In genomic region chr1:135351953-135352352, GRCm38 (mm10) we compare ENCODE assay signal across 11 mouse cellular contexts. TPM values are rescaled to one million over a fixed set of nuclear protein-coding genes. Genes with fewer than 3 reads are reported as not detected.
DNase-seq lines count a peak whose midpoint lies in the region; ATAC-seq and TF ChIP-seq lines count a peak whose summit lies in the region.
"Had no signal": no experiment of that assay in that cellular context is flagged by ENCODE, and none has a peak within 500 bp of the region (broad histone marks: within the 10 kb centered on the region; RNA-seq: fewer than 3 reads in every experiment).

No protein-coding gene starts in this region.

- H3K9me3 ChIP-seq in midbrain, embryonic 16.5 days (replicated peaks; ENCODE audit: control insufficient read depth, low read length, poor library complexity, severe bottlenecking): no peaks in the 10 kb centered on the region
- H3K9me3 ChIP-seq: midbrain, embryonic 12.5 days; neural tube, embryonic 13.5 days had no signal

- intact Hi-C loops in gastrocnemius, adult 2 months (cut with DNase I): no loop called here

- no peak for TF ChIP-seq CTCF in gastrocnemius, adult 2 months (IDR thresholded peaks at IDR 0.05)

- 77% methylated on average over 3 of the region's 3 CpGs for WGBS in midbrain, embryonic 16.5 days

- no peak overlapping the region for H3K4me2 ChIP-seq in midbrain, embryonic 16.5 days (ENCODE audit: low read length)
- H3K4me2 ChIP-seq: midbrain, embryonic 12.5 days; neural tube, embryonic 13.5 days had no signal

- no peak for ATAC-seq in midbrain, embryonic 16.5 days

- H3K4me1 ChIP-seq in midbrain, embryonic 16.5 days (ENCODE audit: control insufficient read depth, insufficient read depth, low read length): no peaks in the 10 kb centered on the region
- H3K4me1 ChIP-seq: midbrain, embryonic 12.5 days; neural tube, embryonic 13.5 days had no signal

- no peaks in the 10 kb centered on the region for H3K27me3 ChIP-seq in midbrain, embryonic 16.5 days (ENCODE audit: control insufficient read depth, insufficient read depth, low read depth, low read length)
- H3K27me3 ChIP-seq: midbrain, embryonic 12.5 days; neural tube, embryonic 13.5 days had no signal

- no peak overlapping the region for H3K4me3 ChIP-seq in gastrocnemius, adult 2 months
- H3K4me3 ChIP-seq in midbrain, embryonic 16.5 days (ENCODE audit: low read depth, low read length): no peak overlapping the region
- H3K4me3 ChIP-seq: midbrain, embryonic 12.5 days; neural tube, embryonic 13.5 days had no signal

- peak overlapping the region; percentile 75 for H3K27ac ChIP-seq in gastrocnemius, adult 2 months
- H3K27ac ChIP-seq in midbrain, embryonic 16.5 days (ENCODE audit: low read length): no peak overlapping the region
- H3K27ac ChIP-seq: midbrain, embryonic 12.5 days; neural tube, embryonic 13.5 days had no signal

- DNase-seq in gastrocnemius, adult 2 months: peak; percentile 74
- no peak for DNase-seq in gastrocnemius, postnatal 10 days
- DNase-seq in 3134 (ENCODE audit: extremely low read depth, insufficient read length, low spot score): peak; percentile 67
- DNase-seq in gastrocnemius, adult 8-10 months (ENCODE audit: low spot score in 2 of 2): peak; percentile 51 to 61
- peak; percentile 55 to 58 for DNase-seq in kidney, postnatal 36 days
- no peak for DNase-seq in T-cell, adult 2 months (ENCODE audit: low spot score)
- DNase-seq in thymus, adult 18-20 months: no peak
- DNase-seq: right cerebral cortex, postnatal 14 days had no signal

- H3K9ac ChIP-seq in midbrain, embryonic 16.5 days (ENCODE audit: low read depth, low read length): no peak overlapping the region
- H3K9ac ChIP-seq: midbrain, embryonic 12.5 days; neural tube, embryonic 13.5 days had no signal

- H3K36me3 ChIP-seq in midbrain, embryonic 16.5 days (ENCODE audit: control insufficient read depth, insufficient read depth, low read length): no peaks in the 10 kb centered on the region
- H3K36me3 ChIP-seq: midbrain, embryonic 12.5 days; neural tube, embryonic 13.5 days had no signal

RNA-seq across cellular contexts. Expression of gene Shisa4, which starts 23.1 kb away (rescaled TPM):
- total RNA-seq in gastrocnemius, adult 2 months (2021): 100 to 1,000 TPM; 139 to 152 TPM
- total RNA-seq in gastrocnemius, postnatal 10 days (2021): 100 to 1,000 TPM; 261 to 295 TPM
- 100 to 1,000 TPM; 128 to 167 (median 156) TPM for total RNA-seq in gastrocnemius, adult 8-10 months (2022)
- polyA plus RNA-seq in midbrain, embryonic 16.5 days (2015; fragmentation: Nextera tagmentation; extraction: Ambion mirVana): 109 and 119 TPM in 2 replicates

RNA-seq across cellular contexts. Expression of gene Lmod1, which starts 27.3 kb away (rescaled TPM):
- total RNA-seq in gastrocnemius, adult 2 months (2021): 1 to 10 TPM; 4.5 to 5.3 TPM
- total RNA-seq in gastrocnemius, postnatal 10 days (2021): 1 to 10 TPM; 2.5 to 3.7 TPM
- 1 to 10 TPM; 2.9 to 4.8 (median 3.5) TPM for total RNA-seq in gastrocnemius, adult 8-10 months (2022)
- 0.40 and 0.41 TPM in 2 replicates for polyA plus RNA-seq in midbrain, embryonic 16.5 days (2015; fragmentation: Nextera tagmentation; extraction: Ambion mirVana)

RNA-seq across cellular contexts. Expression of gene Timm17a, which starts 38.4 kb away (rescaled TPM):
- 100 to 1,000 TPM; 282 to 343 TPM for total RNA-seq in gastrocnemius, adult 2 months (2021)
- total RNA-seq in gastrocnemius, postnatal 10 days (2021): 100 to 1,000 TPM; 201 to 217 TPM
- total RNA-seq in gastrocnemius, adult 8-10 months (2022): 100 to 1,000 TPM; 246 to 345 (median 298) TPM
- 149 and 155 TPM in 2 replicates for polyA plus RNA-seq in midbrain, embryonic 16.5 days (2015; fragmentation: Nextera tagmentation; extraction: Ambion mirVana)

Comparison
In these comparisons a context has a peak if more than half of its experiments do, and no peak if none do; other contexts are left out.
1. DNase-seq: peak in gastrocnemius, adult 2 months (single experiment), 3134 (single experiment), gastrocnemius, adult 8-10 months (2 of 2) and kidney, postnatal 36 days (2 of 2); none in gastrocnemius, postnatal 10 days (single experiment), T-cell, adult 2 months (single experiment) and thymus, adult 18-20 months (0 of 2).